Mouse (Mus musculus) urinary bladder, adult 18-20 months (tissue): ENCODE data around the gene Zfp982.
"Not testable (repeated sequence)": the region's sequence is repeated elsewhere in the genome, so short reads cannot be mapped to it uniquely, and the experiment has no call there.

Experiments used
- DNase-seq, 2 experiments: peaks; one replicate each; pipeline ENCODE4 v3.0.0; 2022; ENCODE audit warnings: low spot score in 2 of 2, mixed read lengths in 2 of 2

Gene Zfp982

GRCm38 (mm10) chr4:147559096-147559495, 66.9 kb downstream of the Zfp982 start:
- not testable (repeated sequence) for DNase-seq
